Mouse (Mus musculus) hindbrain, embryonic 10.5 days (tissue): Measurements from ENCODE around the gene Bloc1s3. TPM values are rescaled to one million over a fixed set of nuclear protein-coding genes. Genes with fewer than 3 reads are reported as not detected.

Experiments used
- DNase-seq: peaks from one replicate; pipeline ENCODE4 v3.0.0-alpha.2; 2017; ENCODE audit warnings: low spot score
- H3K27ac ChIP-seq: fragments of 300-500 bp; sonication (generic); 2 replicates; pipeline ENCODE4 v1.5.1; 2016; ENCODE audit warnings: mild to moderate bottlenecking, moderate library complexity
- H3K27me3 ChIP-seq: fragments of 300-500 bp; sonication (generic); 2 replicates; pipeline ENCODE4 v1.6.1; 2016; ENCODE audit warnings: mild to moderate bottlenecking; ENCODE audit not compliant: poor library complexity, insufficient read depth, severe bottlenecking
- H3K36me3 ChIP-seq: fragments of 300-500 bp; sonication (generic); 2 replicates; pipeline ENCODE4 v1.6.1; 2016; ENCODE audit warnings: mild to moderate bottlenecking, moderate library complexity
- H3K4me1 ChIP-seq: fragments of 300-500 bp; sonication (generic); replicated peaks from 2 replicates; pipeline ENCODE4 v1.6.1; 2016; ENCODE audit warnings: mild to moderate bottlenecking
- H3K4me3 ChIP-seq: fragments of 300-500 bp; sonication (generic); 2 replicates; pipeline ENCODE4 v1.5.1; 2016; ENCODE audit warnings: mild to moderate bottlenecking, moderate library complexity
- H3K9me3 ChIP-seq: fragments of 300-500 bp; sonication (generic); 2 replicates; pipeline ENCODE4 v1.6.1; 2016; ENCODE audit warnings: mild to moderate bottlenecking, moderate library complexity
- WGBS: fragments of 180-500 bp; shearing (Covaris S2); methylation state at CpG from one replicate; pipeline ENCODE4 v1.1.7; 2016; 5-methylcytosine and 5-hydroxymethylcytosine counted together
- polyA plus RNA-seq: library from polyadenylated mRNA; unstranded; fragments of >200 nt; fragmentation: Nextera tagmentation; extraction: Ambion mirVana; gene quantifications from 2 replicates; pipeline ENCODE4 v1.2.1, GENCODE M21; 2016

Bloc1s3 gene
- polyA plus RNA-seq, result 2.4 and 3.8 TPM in 2 replicates

- Histone ChIP-seq H3K4me3 (peak within 1 kb of the TSS; percentile 87), H3K4me1 (peaks cover 43% of the 10 kb centered on the region), H3K9me3 (no peaks in the 10 kb centered on the region), H3K27ac (peak within 1 kb of the TSS; percentile 95), H3K36me3 (no peaks in the 10 kb centered on the region), H3K27me3 (no peaks in the 10 kb centered on the region)
- WGBS, result under 1% methylated on average over 56 of the region's 56 CpGs
- DNase-seq, result peak; percentile 94
Measured at GRCm38 (mm10) chr7:19508150-19508923, at the start of gene Bloc1s3, which contains the start of gene Trappc6a. Gene Bloc1s3 (minus strand): TSS chr7:19508367. Gene Trappc6a (plus strand): TSS chr7:19508395.

DNA sequence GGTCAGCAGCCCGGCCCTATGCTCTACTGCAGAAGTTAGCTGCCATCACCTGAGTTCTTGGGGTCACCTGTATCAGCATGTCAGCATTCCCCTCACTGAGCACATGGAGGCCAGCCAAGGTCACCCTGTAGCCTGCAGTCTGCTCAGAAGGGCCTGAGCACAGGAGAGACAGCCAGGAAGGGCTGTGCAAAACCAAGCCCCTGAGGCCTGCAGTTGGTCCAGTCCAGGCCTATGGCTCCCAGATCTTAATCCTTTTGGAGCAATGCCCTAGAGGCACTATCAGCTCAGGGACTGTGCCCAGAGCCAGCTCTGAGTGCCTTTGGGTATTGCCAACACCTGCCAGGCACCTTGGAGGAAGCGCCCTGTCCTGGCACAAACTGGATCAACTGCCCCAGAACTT is 48.9 kb upstream of the Bloc1s3 start:
- DNase-seq, result no peak
- Histone ChIP-seq H3K27me3 (no peaks in the 10 kb centered on the region), H3K27ac (no peak overlapping the region), H3K4me1 (peaks cover 42% of the 10 kb centered on the region), H3K4me3 (no peak overlapping the region), H3K36me3 (peaks cover 65% of the 10 kb centered on the region), H3K9me3 (no peaks in the 10 kb centered on the region)
- WGBS, result 92% methylated on average over 2 of the region's 2 CpGs

DNA sequence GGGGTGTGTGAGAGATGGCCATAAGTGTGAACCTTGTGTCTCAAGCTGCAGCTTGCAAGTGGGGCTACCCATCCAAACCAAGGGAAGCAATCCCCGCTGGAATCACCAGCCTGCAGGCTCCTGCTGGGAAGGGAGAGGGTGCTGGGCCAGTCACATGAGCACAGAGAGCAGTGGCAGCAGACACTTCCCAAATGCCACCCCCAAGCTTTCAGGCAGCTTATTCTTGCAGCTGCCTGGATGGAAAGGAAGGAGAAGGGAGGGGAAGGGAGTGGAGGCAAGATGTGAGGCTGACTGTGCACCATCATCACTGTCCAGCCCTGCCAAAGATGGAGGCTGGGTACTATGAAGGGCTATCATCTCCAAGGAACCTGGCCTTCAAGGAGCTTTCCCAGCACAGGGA is 46.0 kb upstream of the Bloc1s3 start:
- Histone ChIP-seq H3K36me3 (peaks cover 70% of the 10 kb centered on the region), H3K27ac (no peak overlapping the region), H3K27me3 (no peaks in the 10 kb centered on the region), H3K9me3 (no peaks in the 10 kb centered on the region), H3K4me3 (no peak overlapping the region), H3K4me1 (peaks cover 20% of the 10 kb centered on the region)
- 68% methylated on average over 1 of the region's 1 CpGs for WGBS
- no peak for DNase-seq

DNA sequence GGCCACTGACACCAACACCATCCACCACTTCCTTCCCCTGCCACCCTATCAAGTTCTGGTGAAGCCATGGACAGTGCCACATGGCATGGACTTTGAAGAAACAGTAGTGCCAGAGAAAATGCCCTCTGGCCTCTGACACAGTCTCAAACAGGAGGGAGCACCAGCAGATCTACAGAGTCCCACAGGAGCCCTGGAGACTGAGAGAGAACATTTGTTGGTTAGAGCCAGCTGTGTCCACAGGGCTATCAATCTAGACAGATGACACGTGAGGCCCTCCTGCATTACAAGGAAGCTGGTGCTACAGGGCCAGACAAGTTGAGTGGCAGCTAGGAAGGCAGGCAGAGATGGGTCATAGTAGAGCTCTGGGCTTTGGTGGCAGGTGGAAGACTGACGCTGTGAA is 44.3 kb upstream of the Bloc1s3 start:
- no peak for DNase-seq

GRCm38 (mm10) chr7:19551634-19552033 is 43.5 kb upstream of the Bloc1s3 start:
- no peaks in the 10 kb centered on the region for H3K27me3 ChIP-seq
- peaks cover 6% of the 10 kb centered on the region; the same call in 1 of the 2 replicates for H3K4me1 ChIP-seq
- WGBS, result 89% methylated on average over 5 of the region's 5 CpGs
- H3K36me3 ChIP-seq, result peaks cover 57% of the 10 kb centered on the region
- no peak overlapping the region for H3K27ac ChIP-seq
- no peak overlapping the region for H3K4me3 ChIP-seq
- no peak for DNase-seq
- no peaks in the 10 kb centered on the region for H3K9me3 ChIP-seq

More for the DNA sequence above, 44.3 kb upstream of the Bloc1s3 start:
- no peaks in the 10 kb centered on the region for H3K9me3 ChIP-seq
- H3K4me3 ChIP-seq, result no peak overlapping the region
- no peak overlapping the region for H3K27ac ChIP-seq
- H3K36me3 ChIP-seq, result peaks cover 65% of the 10 kb centered on the region
- H3K4me1 ChIP-seq, result 0 out of 2 replicates have a peak, but pooled peaks cover 5% of the 10 kb centered on the region
- H3K27me3 ChIP-seq, result no peaks in the 10 kb centered on the region
- WGBS, result 79% methylated on average over 2 of the region's 2 CpGs

GRCm38 (mm10) chr7:19549394-19549793 is 41.2 kb upstream of the Bloc1s3 start:
- Histone ChIP-seq H3K27me3 (no peaks in the 10 kb centered on the region), H3K4me1 (peaks cover 8% of the 10 kb centered on the region; the same call in 1 of the 2 replicates), H3K4me3 (no peak overlapping the region), H3K36me3 (peaks cover 34% of the 10 kb centered on the region), H3K9me3 (no peaks in the 10 kb centered on the region), H3K27ac (no peak overlapping the region)
- DNase-seq, result no peak
- 93% methylated on average over 10 of the region's 10 CpGs for WGBS

- H3K27me3 ChIP-seq, result no peaks in the 10 kb centered on the region
- peaks cover 15% of the 10 kb centered on the region for H3K36me3 ChIP-seq
- no peak overlapping the region for H3K27ac ChIP-seq
- H3K9me3 ChIP-seq, result no peaks in the 10 kb centered on the region
- DNase-seq, result no peak
- H3K4me3 ChIP-seq, result no peak overlapping the region
- 66% methylated on average over 2 of the region's 2 CpGs for WGBS
- peaks cover 12% of the 10 kb centered on the region for H3K4me1 ChIP-seq
Measured at GRCm38 (mm10) chr7:19547344-19547969, 39.3 kb upstream of the Bloc1s3 start.

GRCm38 (mm10) chr7:19546007-19546406 is 37.8 kb upstream of the Bloc1s3 start:
- DNase-seq, result no peak
- no peaks in the 10 kb centered on the region for H3K9me3 ChIP-seq
- WGBS, result 80% methylated on average over 3 of the region's 3 CpGs
- no peaks in the 10 kb centered on the region for H3K27me3 ChIP-seq
- no peak overlapping the region for H3K4me3 ChIP-seq
- H3K4me1 ChIP-seq, result peaks cover 25% of the 10 kb centered on the region
- no peak overlapping the region for H3K27ac ChIP-seq
- H3K36me3 ChIP-seq, result peaks cover 6% of the 10 kb centered on the region; the same call in 1 of the 2 replicates

DNA sequence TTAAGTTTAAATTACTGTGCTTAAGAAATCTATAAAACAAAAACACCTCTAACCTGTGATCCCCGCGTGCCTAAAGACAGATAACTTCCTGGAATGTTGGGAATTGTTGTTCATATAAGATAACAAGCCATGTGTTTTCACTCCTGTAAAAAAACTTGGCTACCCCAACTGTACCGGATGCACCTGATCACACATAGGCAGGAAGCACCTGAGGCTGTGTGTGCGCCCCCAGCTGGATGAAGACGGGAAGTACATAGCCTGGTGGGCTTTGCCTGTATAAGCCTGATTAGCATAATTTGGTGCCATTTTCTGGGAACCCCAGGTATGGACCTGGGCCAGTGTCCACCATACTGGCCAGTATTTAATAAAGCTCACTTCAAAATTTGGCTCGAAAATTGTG is 35.4 kb upstream of the Bloc1s3 start:
- H3K4me1 ChIP-seq, result peaks cover 26% of the 10 kb centered on the region
- H3K36me3 ChIP-seq, result 0 out of 2 replicates have a peak, but pooled peaks cover 3% of the 10 kb centered on the region
- H3K27ac ChIP-seq, result no peak overlapping the region
- no peaks in the 10 kb centered on the region for H3K9me3 ChIP-seq
- 59% methylated on average over 6 of the region's 6 CpGs for WGBS
- DNase-seq, result no peak
- no peaks in the 10 kb centered on the region for H3K27me3 ChIP-seq
- H3K4me3 ChIP-seq, result no peak overlapping the region

DNA sequence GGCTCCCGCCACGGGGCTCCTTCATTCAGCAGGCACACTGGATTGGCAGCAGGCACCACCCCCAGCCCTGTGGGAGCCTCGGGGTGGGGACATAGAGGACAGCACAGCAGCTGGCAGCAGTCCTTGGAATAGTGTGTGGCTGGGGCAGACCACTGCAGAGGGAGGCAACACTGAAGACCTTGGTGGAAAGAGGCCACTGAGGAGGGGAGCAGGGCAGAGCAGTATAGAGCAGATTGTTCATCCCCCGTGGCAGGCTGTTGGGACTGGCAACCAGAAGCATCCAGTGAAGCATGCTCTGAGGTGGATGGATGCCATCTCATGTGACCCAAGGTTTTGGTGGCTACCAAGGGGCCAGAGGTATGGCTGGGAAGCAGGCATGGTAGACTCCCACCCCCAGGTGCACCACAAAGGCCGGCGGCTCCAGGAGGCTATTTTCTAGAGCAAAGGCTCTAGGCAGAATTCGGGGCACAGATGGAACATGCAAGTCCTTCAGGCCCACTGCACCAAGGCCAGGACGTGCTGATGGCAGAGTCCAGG is 34.1 kb upstream of the Bloc1s3 start:
- no peaks in the 10 kb centered on the region for H3K27me3 ChIP-seq
- H3K4me3 ChIP-seq, result no peak overlapping the region
- no peaks in the 10 kb centered on the region for H3K9me3 ChIP-seq
- peaks cover 31% of the 10 kb centered on the region for H3K4me1 ChIP-seq
- peak overlapping the region; percentile 41 for H3K27ac ChIP-seq
- WGBS, result 68% methylated on average over 8 of the region's 8 CpGs
- H3K36me3 ChIP-seq, result no peaks in the 10 kb centered on the region
- DNase-seq, result no peak

DNA sequence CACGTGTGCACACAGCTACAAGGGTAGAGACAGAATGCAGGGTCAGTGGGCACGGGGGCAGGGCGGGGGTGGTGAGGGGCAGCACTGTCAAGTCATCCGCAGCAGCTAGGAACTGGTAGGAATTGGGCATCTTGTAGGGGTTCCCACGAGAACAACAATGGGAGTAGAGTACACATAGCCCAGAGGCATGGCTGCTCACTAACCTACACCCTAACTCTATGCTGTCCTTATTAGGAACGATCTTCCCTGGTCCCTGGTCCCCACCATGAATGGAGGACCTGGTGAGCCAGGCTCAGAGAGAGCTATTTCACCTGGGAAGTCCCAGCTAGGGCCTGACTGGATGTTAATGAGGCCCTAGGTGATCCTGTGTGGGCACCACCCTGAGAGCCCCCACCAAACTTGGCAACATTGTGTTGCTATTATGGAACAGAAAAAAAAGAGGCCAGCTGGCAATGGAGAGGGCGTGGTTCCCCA is 33.6 kb upstream of the Bloc1s3 start:
- Histone ChIP-seq H3K4me3 (no peak overlapping the region), H3K9me3 (no peaks in the 10 kb centered on the region), H3K27ac (no peak overlapping the region), H3K4me1 (peaks cover 30% of the 10 kb centered on the region), H3K27me3 (no peaks in the 10 kb centered on the region), H3K36me3 (no peaks in the 10 kb centered on the region)
- no peak for DNase-seq
- WGBS, result 84% methylated on average over 7 of the region's 7 CpGs

- Histone ChIP-seq H3K4me3 (no peak overlapping the region), H3K4me1 (peaks cover 27% of the 10 kb centered on the region), H3K27me3 (no peaks in the 10 kb centered on the region), H3K9me3 (no peaks in the 10 kb centered on the region), H3K36me3 (peaks cover 3% of the 10 kb centered on the region; the same call in 1 of the 2 replicates), H3K27ac (0 out of 2 replicates have a peak overlapping the region, but pooled peaks have one; percentile 2)
- DNase-seq, result no peak
- 91% methylated on average over 2 of the region's 2 CpGs for WGBS
Measured at GRCm38 (mm10) chr7:19540771-19541566, 32.8 kb upstream of the Bloc1s3 start.
